Mouse (Mus musculus): ENCODE data around the gene Gm42878. TPM values are rescaled to one million over a fixed set of nuclear protein-coding genes. Genes with fewer than 3 reads are reported as not detected.
"Not testable (repeated sequence)": the region's sequence is repeated elsewhere in the genome, so short reads cannot be mapped to it uniquely, and the experiment has no call there.

The Gm42878 gene
- total RNA-seq, 2 experiments from 2014 or later = not detected

DNA sequence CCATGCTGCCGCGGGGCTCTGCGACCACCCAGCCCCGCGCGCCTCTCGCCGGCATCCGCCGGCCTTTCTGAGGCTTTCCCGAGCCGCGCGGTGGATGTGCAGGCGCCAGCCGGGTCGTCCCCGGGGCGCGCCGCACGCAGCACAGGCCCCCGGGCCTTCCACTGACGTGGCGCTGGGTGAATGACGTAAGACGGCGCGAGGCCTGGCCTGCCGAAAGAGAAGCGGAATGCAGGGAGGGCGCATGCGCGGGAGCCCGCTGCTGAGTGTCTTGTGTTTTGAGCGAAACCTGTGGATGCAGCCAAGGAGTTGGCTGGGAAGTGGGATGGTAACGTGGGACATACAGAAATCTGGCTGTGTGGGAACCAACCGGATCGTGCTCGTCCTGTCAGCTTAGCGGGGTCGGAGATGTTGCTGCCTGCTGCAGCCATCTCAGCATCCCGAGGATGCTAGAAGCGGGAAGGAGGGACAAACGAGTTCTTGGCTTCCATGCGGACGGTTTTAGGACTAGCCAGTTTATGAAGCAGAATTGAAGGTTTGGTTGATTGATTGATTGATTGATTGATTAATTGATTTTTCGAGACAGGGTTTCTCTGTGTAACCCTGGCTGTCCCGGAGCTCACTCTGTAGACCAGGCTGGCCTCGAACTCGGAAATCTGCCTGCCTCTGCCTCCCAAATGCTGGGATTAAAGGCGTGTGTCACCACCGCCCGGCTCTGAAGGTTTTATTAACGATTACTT, 679 bp upstream of the Gm42878 start, which contains the start of gene Mapkapk5:
TSS of gene Mapkapk5 (minus strand) at position 113 of the 737 bp plus-strand sequence.
- H3K27ac ChIP-seq = peak within 1 kb of the TSS; percentile 99
- no peak for TF ChIP-seq CTCF (conservative IDR thresholded peaks at IDR 0.05)
- peak; percentile 96 to 99 for DNase-seq (ENCODE audit: low spot score in 2 of 2)
- peak within 1 kb of the TSS; percentile 98 for H3K4me3 ChIP-seq

DNA sequence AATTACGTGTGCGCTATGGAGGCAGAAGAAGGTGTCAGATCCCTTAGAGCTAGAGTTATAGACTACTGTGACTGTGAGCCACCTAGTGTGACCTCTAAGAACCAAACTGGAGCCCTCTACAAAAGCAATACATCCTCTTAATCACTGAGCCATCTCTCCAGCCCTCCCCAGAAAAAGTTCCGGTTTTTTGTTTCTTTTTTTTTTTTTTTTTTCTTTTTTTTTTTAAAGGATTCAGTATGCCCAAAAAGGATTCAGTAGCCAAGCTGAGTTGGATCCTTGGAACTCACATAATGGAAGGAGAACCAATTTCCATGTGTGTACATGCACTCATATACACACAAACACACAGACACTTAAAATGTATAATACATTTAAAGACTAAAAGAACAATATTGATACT, 1.9 kb downstream of the Gm42878 start:
- no peak for DNase-seq (ENCODE audit: low spot score in 2 of 2)
- TF ChIP-seq CTCF (conservative IDR thresholded peaks at IDR 0.05) = no peak
- H3K4me3 ChIP-seq = no peak overlapping the region
- H3K27ac ChIP-seq = no peak overlapping the region

DNA sequence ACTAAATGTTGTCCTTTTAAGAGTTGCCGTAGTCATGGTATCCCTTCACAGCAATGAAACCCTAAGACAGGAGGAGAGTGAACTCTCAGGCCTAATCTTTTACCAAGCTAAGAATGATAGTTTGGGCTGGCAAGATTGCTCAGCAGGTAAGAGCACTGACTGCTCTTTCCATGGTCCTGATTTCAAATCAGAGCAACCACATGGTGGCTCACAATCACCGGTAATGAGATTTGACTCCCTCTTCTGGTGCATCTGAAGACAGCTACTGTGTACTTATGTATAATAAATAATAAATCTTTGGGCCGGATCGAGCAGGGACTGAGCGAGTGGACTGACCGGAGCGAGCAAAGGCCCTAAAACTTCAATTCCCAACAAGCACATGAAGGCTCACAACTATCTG, 4.0 kb downstream of the Gm42878 start:
- Histone ChIP-seq H3K27ac (no peak overlapping the region), H3K4me3 (no peak overlapping the region)
- peak; percentile 63 for TF ChIP-seq CTCF (conservative IDR thresholded peaks at IDR 0.05)
- no peak for DNase-seq (ENCODE audit: low spot score in 2 of 2)

DNA sequence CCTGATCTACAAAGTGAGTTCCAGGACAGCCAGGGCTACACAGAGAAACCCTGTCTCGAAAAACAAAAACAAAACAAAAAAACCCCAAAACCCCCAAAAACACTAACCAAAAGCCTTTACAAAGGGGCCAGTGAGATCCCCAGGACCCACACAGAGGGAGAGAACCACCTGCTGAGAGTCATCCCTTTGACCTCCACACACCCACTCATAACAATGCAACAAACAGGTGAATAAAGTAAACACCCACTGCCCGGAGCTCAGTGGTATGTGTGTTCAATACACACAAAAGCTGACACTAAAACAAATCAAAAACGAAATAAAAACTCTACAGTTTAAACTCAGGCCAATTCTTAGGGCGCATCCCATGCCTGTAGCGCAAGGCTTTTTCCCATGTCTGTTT, 5.2 kb downstream of the Gm42878 start:
- TF ChIP-seq CTCF (conservative IDR thresholded peaks at IDR 0.05) = no peak
- no peak for DNase-seq (ENCODE audit: low spot score in 2 of 2)
- no peak overlapping the region for H3K27ac ChIP-seq
- no peak overlapping the region for H3K4me3 ChIP-seq

DNA sequence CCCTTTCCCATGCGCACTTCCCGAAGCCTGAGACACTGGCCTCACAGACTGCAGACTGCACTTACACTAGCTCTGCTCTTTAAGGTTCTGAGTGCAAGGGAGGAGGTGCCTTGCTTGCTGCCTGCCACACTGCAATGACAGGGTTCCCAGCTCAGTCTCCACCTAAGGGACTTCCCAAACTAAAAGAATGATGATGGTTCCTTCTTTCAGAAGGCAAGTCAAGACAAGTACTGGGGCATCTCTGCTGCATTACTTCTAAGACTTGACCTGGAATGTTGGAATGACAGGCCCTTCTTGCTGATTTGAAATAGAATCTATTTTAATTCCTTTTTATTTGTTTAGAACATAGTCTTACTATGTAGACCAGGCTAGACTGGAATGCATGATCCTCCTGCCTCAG, 7.7 kb downstream of the Gm42878 start:
- Histone ChIP-seq H3K27ac (no peak overlapping the region), H3K4me3 (no peak overlapping the region)
- no peak for TF ChIP-seq CTCF (conservative IDR thresholded peaks at IDR 0.05)
- DNase-seq (ENCODE audit: low spot score in 2 of 2) = no peak

DNA sequence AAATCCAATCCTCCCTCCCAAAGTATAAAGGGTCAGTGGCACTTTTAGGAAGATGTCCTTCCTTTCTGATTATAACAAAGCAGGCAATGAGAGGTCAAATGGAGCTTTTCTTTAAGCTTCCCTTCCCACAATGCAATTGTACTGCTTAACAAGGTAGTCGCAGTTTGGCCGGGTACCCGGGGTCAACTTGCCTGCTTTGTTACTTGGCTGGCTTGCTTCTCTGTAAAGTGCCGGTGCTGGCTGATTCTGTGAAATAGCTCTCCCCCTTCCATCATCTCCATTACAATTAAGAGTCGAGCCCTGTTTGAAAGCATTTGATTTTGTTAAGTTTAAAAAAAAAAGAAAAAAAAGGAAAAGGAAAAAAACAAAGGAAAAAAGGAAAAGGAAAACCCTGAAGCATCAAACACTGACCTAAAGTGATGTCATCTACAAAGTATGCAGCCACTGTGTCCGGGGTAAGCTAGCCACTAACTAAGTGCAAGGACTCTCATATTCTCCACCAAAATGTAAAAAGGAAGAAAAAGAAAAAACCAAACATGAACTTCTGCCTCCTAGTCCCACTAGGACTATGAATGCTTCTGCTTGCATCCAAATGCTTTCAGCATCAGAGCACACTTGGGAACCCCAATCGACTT, 8.2 kb downstream of the Gm42878 start:
- no peak overlapping the region for H3K27ac ChIP-seq
- TF ChIP-seq CTCF (conservative IDR thresholded peaks at IDR 0.05) = no peak
- no peak overlapping the region for H3K4me3 ChIP-seq
- no peak for DNase-seq (ENCODE audit: low spot score in 2 of 2)

DNA sequence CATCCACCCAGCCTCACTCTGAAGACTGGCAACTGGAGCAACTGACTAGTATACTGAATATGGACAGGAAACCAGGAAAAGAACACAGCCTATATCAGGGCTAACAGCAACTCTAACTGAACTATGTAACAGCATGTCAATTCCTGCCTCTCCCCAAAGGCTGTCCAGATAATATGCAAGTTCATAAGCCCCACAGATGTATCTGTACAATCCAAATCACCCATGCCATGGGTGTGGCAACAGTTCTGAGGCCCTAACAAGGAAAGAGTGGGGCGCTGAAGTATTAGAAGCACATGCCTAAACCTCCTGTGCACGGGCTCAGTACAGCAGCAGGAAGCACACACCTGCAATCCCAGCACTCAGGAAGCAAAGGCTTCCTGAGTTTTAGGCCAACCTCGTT, 10.2 kb downstream of the Gm42878 start:
- no peak for TF ChIP-seq CTCF (conservative IDR thresholded peaks at IDR 0.05)
- H3K4me3 ChIP-seq = no peak overlapping the region
- DNase-seq (ENCODE audit: low spot score in 2 of 2) = no peak

DNA sequence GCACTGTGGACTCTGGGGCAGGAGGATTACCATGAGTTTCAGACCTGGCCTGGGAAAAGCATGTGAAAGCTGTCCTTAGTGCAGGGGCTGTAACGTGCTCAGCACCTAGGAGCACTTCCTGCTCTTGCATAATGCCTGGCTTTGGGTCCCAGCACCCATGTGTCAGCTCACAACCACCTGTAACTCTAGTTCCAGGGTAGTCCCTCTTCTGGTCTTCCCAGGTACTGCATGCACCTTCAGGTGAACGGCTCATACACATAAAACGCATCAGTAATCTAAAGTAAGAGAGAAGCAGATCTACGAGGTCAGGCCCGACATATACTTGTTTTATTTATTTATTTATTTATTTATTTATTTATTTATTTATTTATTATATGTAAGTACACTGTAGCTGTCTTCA, 10.8 kb downstream of the Gm42878 start:
- H3K27ac ChIP-seq = no peak overlapping the region
- peak; percentile 69 for TF ChIP-seq CTCF (conservative IDR thresholded peaks at IDR 0.05)
- DNase-seq (ENCODE audit: low spot score in 2 of 2) = no peak
- H3K4me3 ChIP-seq = no peak overlapping the region

More for the DNA sequence above, 10.2 kb downstream of the Gm42878 start:
- no peak overlapping the region for H3K27ac ChIP-seq

DNA sequence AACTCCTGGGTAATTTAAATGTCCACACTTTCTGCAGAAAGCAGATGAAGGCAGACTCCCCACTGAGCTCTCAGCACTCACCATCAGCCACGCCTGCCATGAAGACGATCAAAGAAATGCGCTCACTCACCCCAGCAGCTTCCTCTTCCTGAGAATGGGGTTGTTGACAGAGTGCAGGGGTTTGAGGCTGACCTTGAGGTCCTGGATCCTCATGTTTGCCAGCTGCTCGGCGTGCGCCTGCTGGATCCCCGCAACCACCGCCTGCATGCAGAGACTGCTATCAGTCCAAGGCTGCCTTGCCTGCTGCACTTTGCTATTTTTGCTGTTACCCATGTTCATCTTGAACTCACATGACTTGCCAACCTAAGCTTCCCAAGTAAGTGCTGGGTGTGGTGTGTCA, 18.3 kb downstream of the Gm42878 start:
- Histone ChIP-seq H3K27ac (no peak overlapping the region), H3K4me3 (no peak overlapping the region)
- DNase-seq (ENCODE audit: low spot score in 2 of 2) = no peak
- TF ChIP-seq CTCF (conservative IDR thresholded peaks at IDR 0.05) = no peak

DNA sequence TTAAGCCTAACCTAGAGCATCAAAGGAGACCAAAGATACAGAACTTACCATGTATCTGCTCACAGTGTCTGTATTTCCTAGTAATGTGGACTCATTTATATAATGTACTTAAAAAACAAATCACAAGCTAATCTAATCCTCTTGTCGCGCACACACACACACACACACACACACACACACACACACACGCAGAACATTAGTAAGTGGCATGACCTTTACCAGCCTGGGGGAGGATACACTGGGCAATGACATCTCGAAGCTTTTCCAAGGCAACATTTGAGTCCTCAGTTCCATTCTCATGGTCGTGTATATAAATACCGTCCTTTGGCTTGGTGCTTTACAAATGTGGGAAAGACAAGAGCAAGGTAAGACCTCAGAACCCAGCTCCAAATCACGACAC, 18.8 kb downstream of the Gm42878 start:
- no peak for TF ChIP-seq CTCF (conservative IDR thresholded peaks at IDR 0.05)
- Histone ChIP-seq H3K4me3 (no peak overlapping the region), H3K27ac (no peak overlapping the region)
- no peak for DNase-seq (ENCODE audit: low spot score in 2 of 2)

DNA sequence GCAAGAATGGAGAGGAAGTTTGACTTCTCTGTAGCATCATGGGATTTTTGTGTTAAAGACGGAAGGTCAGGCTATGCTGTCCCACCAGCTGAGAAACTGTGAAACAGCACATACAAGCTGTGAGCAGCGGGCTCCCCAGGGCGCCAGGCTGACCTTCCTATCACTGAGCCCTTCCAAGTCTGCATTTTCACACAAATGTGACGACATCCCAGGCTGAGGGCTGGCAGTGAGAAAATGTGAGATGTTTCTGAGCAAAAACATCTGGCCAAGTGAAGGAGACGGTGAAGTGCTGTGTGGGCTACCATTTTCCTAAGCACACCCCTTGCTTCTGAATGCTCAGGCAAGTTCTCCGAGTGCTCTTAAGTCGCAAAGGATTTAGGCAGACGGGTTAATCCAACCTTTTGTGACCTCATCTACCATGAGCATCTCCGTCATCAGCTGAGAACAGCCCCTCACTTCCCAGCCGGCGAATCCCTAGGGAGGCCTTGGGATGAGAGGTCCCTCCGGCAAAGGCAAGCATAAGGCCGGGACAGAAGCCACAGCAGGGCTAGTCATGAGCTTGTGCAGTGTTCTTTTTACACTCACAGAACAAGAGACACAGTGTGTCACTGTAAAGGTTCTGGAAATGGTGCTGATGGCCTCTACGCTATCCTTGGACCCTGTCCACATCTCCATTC, 19.4 kb downstream of the Gm42878 start:
- TF ChIP-seq CTCF (conservative IDR thresholded peaks at IDR 0.05) = no peak
- Histone ChIP-seq H3K27ac (no peak overlapping the region), H3K4me3 (no peak overlapping the region)
- DNase-seq (ENCODE audit: low spot score in 2 of 2) = no peak

DNA sequence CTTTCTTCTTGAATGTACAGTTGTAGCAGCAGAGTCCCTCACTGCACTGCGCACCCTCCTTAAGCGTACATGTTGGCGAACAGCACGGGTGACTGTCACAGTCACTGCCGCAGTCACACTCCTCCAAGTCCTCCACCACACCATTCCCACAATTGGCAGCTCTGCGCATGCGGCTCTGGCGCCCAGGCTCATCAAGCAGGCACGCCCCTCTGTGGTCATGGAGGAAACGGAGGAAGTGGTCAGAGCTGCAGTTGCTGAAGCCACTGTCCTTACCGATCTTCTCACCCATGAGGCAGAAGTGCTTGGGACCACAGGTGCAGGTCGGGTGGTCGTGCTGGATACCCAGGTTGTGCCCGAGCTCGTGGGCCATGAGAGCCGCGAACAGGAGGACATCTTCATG, 25.5 kb downstream of the Gm42878 start:
- H3K4me3 ChIP-seq; DNase-seq (ENCODE audit: low spot score in 2 of 2); H3K27ac ChIP-seq: not testable (repeated sequence)

DNA sequence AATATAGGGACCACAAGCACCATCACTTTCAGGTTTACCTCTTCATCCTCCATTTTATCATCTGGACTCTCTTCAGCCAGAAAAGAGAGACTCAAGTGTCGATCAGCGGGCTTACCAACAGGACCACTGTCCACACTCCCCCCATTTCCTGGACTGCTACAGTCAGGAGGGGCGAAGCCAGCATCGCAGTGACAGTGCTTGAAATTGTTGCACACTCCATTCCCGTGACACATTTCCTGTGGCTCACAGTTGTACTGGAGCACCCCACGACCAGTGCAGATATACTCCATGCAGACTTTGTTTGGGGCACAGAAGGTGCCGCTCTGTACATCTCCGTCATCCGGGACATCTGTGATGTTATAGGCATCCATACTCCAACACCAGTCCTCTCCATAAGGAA, 26.3 kb downstream of the Gm42878 start:
- no peak for TF ChIP-seq CTCF (conservative IDR thresholded peaks at IDR 0.05)
- Histone ChIP-seq H3K27ac (no peak overlapping the region), H3K4me3 (no peak overlapping the region)
- DNase-seq (ENCODE audit: low spot score in 2 of 2) = no peak
